Mouse (Mus musculus) left cerebral cortex, adult 2 months (tissue): Measurements from ENCODE around the gene Slc9a5. TPM values are rescaled to one million over a fixed set of nuclear protein-coding genes. Genes with fewer than 3 reads are reported as not detected.

Source experiments
- DNase-seq, 2 experiments: peaks; one replicate each; pipeline ENCODE4 v3.0.0; 2021 to 2022; ENCODE audit warnings: low spot score in 2 of 2, mixed read lengths in 1 of 2; ENCODE audit errors: extremely low spot score in 1 of 2
- H3K27ac ChIP-seq: fragments of 200-600 bp; 2 replicates; pipeline ENCODE4 v1.8.1; 2022
- H3K4me3 ChIP-seq: fragments of 200-600 bp; 2 replicates; pipeline ENCODE4 v1.8.1; 2022
- CTCF ChIP-seq: fragments of 200-600 bp; IDR thresholded peaks from 2 replicates; pipeline ENCODE4 v1.8.1; 2022; ENCODE audit warnings: antibody characterized with exemption, mild to moderate bottlenecking, moderate library complexity
- intact Hi-C: fragments of 180-260 bp; cut with DNase I; formaldehyde crosslinking; loops from one replicate; pipeline ENCODE4 v1.15.1; 2025
- microRNA-seq, 2 experiments: library from miRNA; unstranded; fragments of <30 nt; microRNA quantifications; one replicate each; pipeline ENCODE4 v1.2.0; 2021
- total RNA-seq, 2 experiments: library from RNA; stranded (reverse); gene quantifications; 2 replicates each; pipeline ENCODE4 v1.2.3; 2021

The Slc9a5 gene
- total RNA-seq, 2 experiments from 2014 or later = 41.9 to 42.5 TPM

- TF ChIP-seq CTCF = peak; percentile 83
- Histone ChIP-seq H3K27ac (no peak overlapping the region), H3K4me3 (no peak overlapping the region)
- peak in 1 of 2 experiments; percentile 37 for DNase-seq
- intact Hi-C loops = loop anchor here (2.0 kb wide), 1 partner anchor 39 kb away; no protein-coding TSS in a partner anchor
These were observed 49.1 kb downstream of the Slc9a5 start for GRCm38 (mm10) chr8:105397747-105398146.

- Histone ChIP-seq H3K27ac (no peak overlapping the region), H3K4me3 (no peak overlapping the region)
- intact Hi-C loops = no loop called here
- no peak for DNase-seq
- no peak for TF ChIP-seq CTCF
These were observed 51.4 kb downstream of the Slc9a5 start for GRCm38 (mm10) chr8:105400016-105400415.

- DNase-seq = no peak
- Histone ChIP-seq H3K27ac (no peak overlapping the region), H3K4me3 (no peak overlapping the region)
- TF ChIP-seq CTCF = no peak
- intact Hi-C loops = no loop called here
These were observed 54.8 kb downstream of the Slc9a5 start for GRCm38 (mm10) chr8:105403467-105403866.

- no peak for DNase-seq
- no peak overlapping the region for H3K27ac ChIP-seq
- no peak overlapping the region for H3K4me3 ChIP-seq
- intact Hi-C loops = no loop called here
- TF ChIP-seq CTCF = no peak
These were observed 55.9 kb downstream of the Slc9a5 start for GRCm38 (mm10) chr8:105404496-105404895.

GRCm38 (mm10) chr8:105406416-105406815 is 57.8 kb downstream of the Slc9a5 start:
- H3K4me3 ChIP-seq = no peak overlapping the region
- no peak for DNase-seq
- TF ChIP-seq CTCF = no peak
- intact Hi-C loops = no loop called here
- no peak overlapping the region for H3K27ac ChIP-seq

GRCm38 (mm10) chr8:105408331-105408730 is 59.7 kb downstream of the Slc9a5 start:
- DNase-seq = no peak
- no peak for TF ChIP-seq CTCF
- intact Hi-C loops = no loop called here
- H3K4me3 ChIP-seq = no peak overlapping the region
- no peak overlapping the region for H3K27ac ChIP-seq

- Histone ChIP-seq H3K27ac (no peak overlapping the region), H3K4me3 (no peak overlapping the region)
- no peak for DNase-seq
- peak; percentile 3 for TF ChIP-seq CTCF
- intact Hi-C loops = no loop called here
These were observed 61.3 kb downstream of the Slc9a5 start for GRCm38 (mm10) chr8:105409947-105410346.

GRCm38 (mm10) chr8:105413391-105413790 is 64.7 kb downstream of the Slc9a5 start, which contains the start of the genes Kctd19 and Lrrc36:
TSS of gene Kctd19 (minus strand) at chr8:105413502.
TSS of gene Lrrc36 (plus strand) at chr8:105413571.
- Histone ChIP-seq H3K27ac (no peak within 1 kb of the TSS), H3K4me3 (0 out of 2 replicates have a peak within 1 kb of the TSS, but pooled peaks have one; percentile 11)
- intact Hi-C loops = no loop called here
- peak; percentile 40 for TF ChIP-seq CTCF
- peak in 1 of 2 experiments; percentile 19 for DNase-seq

- intact Hi-C loops = no loop called here
- peak; percentile 19 for TF ChIP-seq CTCF
- Histone ChIP-seq H3K4me3 (no peak overlapping the region), H3K27ac (no peak overlapping the region)
- no peak for DNase-seq
These were observed 70.3 kb downstream of the Slc9a5 start for GRCm38 (mm10) chr8:105418992-105419391.

Small RNA genes within 50 kb of the gene (microRNA-seq; reads per million reads assigned to microRNA genes)
- gene Gm27320 = 0 reads per million in 2 experiments
- gene Mir328 = 14,844 to 17,063 reads per million in 2 experiments

Other genes with a start within 250 kb of the Slc9a5 start
- gene Ces4a, start 217.0 kb upstream of the Slc9a5 start, total RNA-seq = not detected
- 10 to 100 TPM; 20.7 to 22.3 TPM for gene Cbfb, start 178.2 kb upstream of the Slc9a5 start, total RNA-seq
- gene D230025D16Rik, start 123.7 kb upstream of the Slc9a5 start, total RNA-seq = 10 to 100 TPM; 37.9 to 38.3 TPM
- gene B3gnt9, start 93.7 kb upstream of the Slc9a5 start, total RNA-seq = 1 to 10 TPM; 2.1 to 2.8 TPM
- 1 to 10 TPM; 8.0 TPM for gene Tradd, start 84.2 kb upstream of the Slc9a5 start, total RNA-seq
- 1 to 10 TPM in 1 of 2 experiments, under 1 TPM in 1; 1.00 to 1.1 TPM for gene Fbxl8, start 84.2 kb upstream of the Slc9a5 start, total RNA-seq
- 10 to 100 TPM; 17.2 to 17.5 TPM for gene Hsf4, start 79.0 kb upstream of the Slc9a5 start, total RNA-seq
- 10 to 100 TPM in 1 of 2 experiments, 1 to 10 TPM in 1; 8.9 to 10.4 TPM for gene Nol3, start 72.7 kb upstream of the Slc9a5 start, total RNA-seq
- gene 4931428F04Rik, start 59.0 kb upstream of the Slc9a5 start, total RNA-seq = 10 to 100 TPM; 28.0 to 30.0 TPM
- gene Exoc3l, start 52.7 kb upstream of the Slc9a5 start, total RNA-seq = 1 to 10 TPM; 1.1 to 2.2 TPM
- 10 to 100 TPM; 36.4 to 39.3 TPM for gene E2f4, start 51.2 kb upstream of the Slc9a5 start, total RNA-seq
- 1 to 10 TPM; 1.4 to 1.9 TPM for gene Elmo3, start 43.2 kb upstream of the Slc9a5 start, total RNA-seq
- 1 to 10 TPM; 6.6 to 6.8 TPM for gene Lrrc29, start 22.6 kb upstream of the Slc9a5 start, total RNA-seq
- 10 to 100 TPM; 35.4 to 40.1 TPM for gene Tmem208, start 22.5 kb upstream of the Slc9a5 start, total RNA-seq
- 1 to 10 TPM; 3.5 to 3.7 TPM for gene Fhod1, start 890 bp upstream of the Slc9a5 start, total RNA-seq
- gene Plekhg4, start 24.4 kb downstream of the Slc9a5 start, total RNA-seq = 1 to 10 TPM; 3.7 to 4.5 TPM
- not detected for gene Kctd19, start 64.7 kb downstream of the Slc9a5 start, total RNA-seq
- gene Lrrc36, start 64.7 kb downstream of the Slc9a5 start, total RNA-seq = under 1 TPM in 1 of 2 experiments, not detected in 1; 0.27 TPM
- gene Tppp3, start 122.7 kb downstream of the Slc9a5 start, total RNA-seq = 10 to 100 TPM; 36.1 to 42.5 TPM
- 10 to 100 TPM; 43.0 to 48.7 TPM for gene Zdhhc1, start 148.1 kb downstream of the Slc9a5 start, total RNA-seq
- gene Hsd11b2, start 169.9 kb downstream of the Slc9a5 start, total RNA-seq = not detected
- 100 to 1,000 TPM; 288 to 319 TPM for gene Atp6v0d1, start 217.2 kb downstream of the Slc9a5 start, total RNA-seq